Mouse (Mus musculus): Measurements from ENCODE around the gene Vmp1.

Gene Vmp1

GRCm38 (mm10) chr11:86547412-86547811 lies 136.2 kb downstream of the Vmp1 start:
- peak; percentile 10 for DNase-seq

- DNase-seq = peak; percentile 20
Measured at GRCm38 (mm10) chr11:86545556-86545955, 138.1 kb downstream of the Vmp1 start.

- DNase-seq = peak; percentile 100
Measured at GRCm38 (mm10) chr11:86544639-86545299, 138.9 kb downstream of the Vmp1 start, which contains the start of the genes Rps6kb1 and Tubd1. Gene Rps6kb1, minus strand, starts transcription at chr11:86544805. Gene Tubd1, plus strand, starts transcription at chr11:86544991.

- DNase-seq = peak; percentile 63
Measured at GRCm38 (mm10) chr11:86543960-86544638, 139.5 kb downstream of the Vmp1 start.

- no peak for DNase-seq
Measured at GRCm38 (mm10) chr11:86542851-86543250, 140.8 kb downstream of the Vmp1 start.

GRCm38 (mm10) chr11:86540476-86540845 lies 143.2 kb downstream of the Vmp1 start:
- DNase-seq = no peak

- no peak for DNase-seq
Measured at GRCm38 (mm10) chr11:86539716-86540475, 143.7 kb downstream of the Vmp1 start.

GRCm38 (mm10) chr11:86538786-86539185 lies 144.8 kb downstream of the Vmp1 start:
- no peak for DNase-seq

GRCm38 (mm10) chr11:86534201-86534910 lies 149.3 kb downstream of the Vmp1 start:
- no peak for DNase-seq
